Mouse (Mus musculus) MEL (cell line): ENCODE measurements around the gene Morf4l1.

Experiments
- BHLHE40 ChIP-seq: IDR thresholded peaks from 2 replicates; pipeline ENCODE4 v1.6.1; 2012; ENCODE audit warnings: low read depth, mild to moderate bottlenecking, inconsistent platforms, low read length, improper control_type of control experiment, borderline replicate concordance
- CHD2 ChIP-seq: IDR thresholded peaks from 2 replicates; pipeline ENCODE4 v1.6.1; 2011; ENCODE audit warnings: low read length, improper control_type of control experiment
- CTCF ChIP-seq, 3 experiments: IDR thresholded peaks in 2 of 3; conservative IDR thresholded peaks in 1 of 3; 2 replicates each; pipeline ENCODE4 v1.5.1; 2011 to 2012; ENCODE audit warnings: low read length in 3 of 3, low read depth in 2 of 3, mild to moderate bottlenecking in 2 of 3, improper control_type of control experiment in 1 of 3, inconsistent platforms in 1 of 3, mixed read lengths in 1 of 3, moderate library complexity in 1 of 3; ENCODE audit not compliant: control insufficient read depth in 1 of 3, insufficient read depth in 1 of 3, poor library complexity in 1 of 3, severe bottlenecking in 1 of 3
- ETS1 ChIP-seq: IDR thresholded peaks from 2 replicates; pipeline ENCODE4 v1.6.1; 2012; ENCODE audit warnings: low read depth, mild to moderate bottlenecking, inconsistent platforms, low read length, improper control_type of control experiment, moderate library complexity
- GATA1 ChIP-seq: IDR thresholded peaks from 2 replicates; pipeline ENCODE4 v1.6.1; 2011; ENCODE audit warnings: low read depth, low read length, improper control_type of control experiment
- POLR2A ChIP-seq, 2 experiments: IDR thresholded peaks; 2 replicates each; pipeline ENCODE4 v1.6.1; 2011 to 2012; ENCODE audit warnings: low read length in 2 of 2, mild to moderate bottlenecking in 2 of 2, control low read depth in 1 of 2, improper control_type of control experiment in 1 of 2, low read depth in 1 of 2, moderate library complexity in 1 of 2; ENCODE audit not compliant: control insufficient read depth in 1 of 2, insufficient read depth in 1 of 2, poor library complexity in 1 of 2
- POLR2AphosphoS5 ChIP-seq: IDR thresholded peaks from 2 replicates; pipeline ENCODE4 v1.6.1; 2012; ENCODE audit warnings: low read depth, borderline replicate concordance, mild to moderate bottlenecking, inconsistent platforms, low read length, moderate library complexity, mixed read lengths
- ZC3H11A ChIP-seq: IDR thresholded peaks from 2 replicates; pipeline ENCODE4 v1.6.1; 2012; ENCODE audit warnings: low read depth, mild to moderate bottlenecking, inconsistent platforms, low read length, improper control_type of control experiment
- ZKSCAN1 ChIP-seq: IDR thresholded peaks from 2 replicates; pipeline ENCODE4 v1.6.1; 2012; ENCODE audit warnings: low read depth, mild to moderate bottlenecking, inconsistent platforms, low read length, improper control_type of control experiment, moderate library complexity

GRCm38 (mm10) chr9:90089339-90090104 lies 25.1 kb downstream of the Morf4l1 start:
- no peak for TF ChIP-seq GATA1
- TF ChIP-seq CTCF (IDR thresholded peaks at IDR 0.05 in 2 of 3, conservative IDR thresholded peaks at IDR 0.05 in 1 of 3; ENCODE audit: control insufficient read depth in 1 of 3, insufficient read depth in 1 of 3, low read depth in 2 of 3, low read length in 3 of 3, poor library complexity in 1 of 3, severe bottlenecking in 1 of 3) = no peak
- TF ChIP-seq ZKSCAN1 = no peak
- no peak for TF ChIP-seq POLR2AphosphoS5
- no peak for TF ChIP-seq ETS1
- no peak for TF ChIP-seq CHD2
- TF ChIP-seq ZC3H11A = no peak
- TF ChIP-seq POLR2A (IDR thresholded peaks at IDR 0.05; ENCODE audit: control insufficient read depth in 1 of 2, insufficient read depth in 1 of 2, low read depth in 1 of 2, low read length in 2 of 2, poor library complexity in 1 of 2) = no peak
- TF ChIP-seq BHLHE40 = no peak
